Mouse (Mus musculus): Measurements from ENCODE around the gene Nkx2-1. TPM values are rescaled to one million over a fixed set of nuclear protein-coding genes. Genes with fewer than 3 reads are reported as not detected.

Nkx2-1 gene
- polyA plus RNA-seq, 1 experiment from 2014 or later = not detected

DNA sequence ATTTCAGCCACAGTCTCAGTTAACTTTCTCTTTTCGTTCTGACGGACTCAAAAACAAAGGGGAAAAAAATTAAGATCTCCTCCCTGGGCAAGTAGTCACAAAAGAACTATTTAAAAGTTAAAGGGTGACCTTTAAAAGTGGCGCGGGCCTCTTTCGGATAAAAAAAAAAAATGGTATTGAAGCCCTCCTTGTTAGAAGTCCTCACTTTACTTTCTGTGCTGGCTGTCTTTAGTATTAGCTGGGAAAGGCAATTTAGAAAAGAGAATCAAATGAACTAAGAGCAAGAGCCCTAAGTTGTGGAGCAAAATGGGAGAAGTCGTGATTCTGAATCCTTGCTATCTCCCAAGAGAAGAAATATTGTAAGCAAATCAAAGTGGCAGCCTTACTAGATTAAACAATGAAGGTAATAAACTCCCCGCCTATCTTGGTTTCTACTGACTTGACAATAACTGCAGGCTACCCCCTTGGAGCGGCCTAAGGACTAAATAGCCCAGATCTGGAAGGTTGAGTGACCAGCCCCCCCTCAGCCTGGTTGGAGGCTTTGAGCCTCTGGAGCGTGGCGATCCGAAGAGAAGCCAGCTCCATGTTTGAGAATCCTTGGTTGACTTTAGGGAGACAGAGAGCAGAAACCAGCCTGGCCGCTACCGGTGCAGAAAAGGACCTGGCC lies 17.5 kb downstream of the Nkx2-1 start:
- Histone ChIP-seq H3K4me1 (replicated peaks; ENCODE audit: control insufficient read depth, insufficient read depth, low read length) (no peaks in the 10 kb centered on the region), H3K27ac (ENCODE audit: low read depth, low read length) (no peak overlapping the region), H3K9ac (ENCODE audit: low read depth, low read length) (no peak overlapping the region), H3K9me3 (ENCODE audit: control insufficient read depth, low read length) (no peaks in the 10 kb centered on the region), H3K27me3 (replicated peaks; ENCODE audit: control insufficient read depth, insufficient read depth, low read length) (peaks cover 67% of the 10 kb centered on the region), H3K36me3 (ENCODE audit: control insufficient read depth, insufficient read depth, low read length) (no peaks in the 10 kb centered on the region), H3K4me3 (ENCODE audit: low read depth, low read length) (no peak overlapping the region), H3K4me2 (no peak overlapping the region)
- ATAC-seq (replicated peaks; ENCODE audit: low FRiP score) = no peak
- no peak for DNase-seq (ENCODE audit: low spot score)
- WGBS = 22% methylated on average over 13 of the region's 13 CpGs

GRCm38 (mm10) chr12:56518221-56518620 lies 18.5 kb downstream of the Nkx2-1 start:
- Histone ChIP-seq H3K27ac (ENCODE audit: low read depth, low read length) (no peak overlapping the region), H3K9me3 (ENCODE audit: control insufficient read depth, low read length) (no peaks in the 10 kb centered on the region), H3K4me2 (no peak overlapping the region), H3K27me3 (replicated peaks; ENCODE audit: control insufficient read depth, insufficient read depth, low read length) (peaks cover 58% of the 10 kb centered on the region), H3K9ac (ENCODE audit: low read depth, low read length) (no peak overlapping the region), H3K4me1 (replicated peaks; ENCODE audit: control insufficient read depth, insufficient read depth, low read length) (no peaks in the 10 kb centered on the region), H3K36me3 (ENCODE audit: control insufficient read depth, insufficient read depth, low read length) (no peaks in the 10 kb centered on the region), H3K4me3 (ENCODE audit: low read depth, low read length) (no peak overlapping the region)
- ATAC-seq (replicated peaks; ENCODE audit: low FRiP score) (no peak), DNase-seq (ENCODE audit: low spot score) (no peak)
- WGBS = 63% methylated on average over 5 of the region's 5 CpGs

- H3K36me3 ChIP-seq (ENCODE audit: control insufficient read depth, insufficient read depth, low read length) = no peaks in the 10 kb centered on the region
- no peaks in the 10 kb centered on the region for H3K4me1 ChIP-seq (replicated peaks; ENCODE audit: control insufficient read depth, insufficient read depth, low read length)
- H3K4me3 ChIP-seq (ENCODE audit: low read depth, low read length) = no peak overlapping the region
- H3K4me2 ChIP-seq = no peak overlapping the region
- ATAC-seq (replicated peaks; ENCODE audit: low FRiP score) = no peak
- peaks cover 26% of the 10 kb centered on the region for H3K27me3 ChIP-seq (replicated peaks; ENCODE audit: control insufficient read depth, insufficient read depth, low read length)
- H3K9ac ChIP-seq (ENCODE audit: low read depth, low read length) = no peak overlapping the region
- 82% methylated on average over 5 of the region's 5 CpGs for WGBS
- DNase-seq (ENCODE audit: low spot score) = no peak
- no peaks in the 10 kb centered on the region for H3K9me3 ChIP-seq (ENCODE audit: control insufficient read depth, low read length)
- no peak overlapping the region for H3K27ac ChIP-seq (ENCODE audit: low read depth, low read length)
Observed at GRCm38 (mm10) chr12:56514831-56515230, 21.9 kb downstream of the Nkx2-1 start.

GRCm38 (mm10) chr12:56508413-56508812 lies 28.3 kb downstream of the Nkx2-1 start:
- ATAC-seq (replicated peaks; ENCODE audit: low FRiP score) = no peak
- 52% methylated on average over 8 of the region's 8 CpGs for WGBS
- no peaks in the 10 kb centered on the region for H3K9me3 ChIP-seq (ENCODE audit: control insufficient read depth, low read length)

GRCm38 (mm10) chr12:56487046-56487445 lies 49.7 kb downstream of the Nkx2-1 start:
- ATAC-seq (replicated peaks; ENCODE audit: low FRiP score) (no peak), DNase-seq (ENCODE audit: low spot score) (no peak)
- Histone ChIP-seq H3K27ac (ENCODE audit: low read depth, low read length) (no peak overlapping the region), H3K9ac (ENCODE audit: low read depth, low read length) (no peak overlapping the region), H3K36me3 (ENCODE audit: control insufficient read depth, insufficient read depth, low read length) (no peaks in the 10 kb centered on the region), H3K4me3 (ENCODE audit: low read depth, low read length) (no peak overlapping the region), H3K4me1 (replicated peaks; ENCODE audit: control insufficient read depth, insufficient read depth, low read length) (no peaks in the 10 kb centered on the region), H3K27me3 (replicated peaks; ENCODE audit: control insufficient read depth, insufficient read depth, low read length) (no peaks in the 10 kb centered on the region), H3K9me3 (ENCODE audit: control insufficient read depth, low read length) (no peaks in the 10 kb centered on the region), H3K4me2 (no peak overlapping the region)
- 39% methylated on average over 3 of the region's 3 CpGs for whole genome bisulfite sequencing

More at GRCm38 (mm10) chr12:56508413-56508812, 28.3 kb downstream of the Nkx2-1 start:
- H3K27ac ChIP-seq (ENCODE audit: low read depth, low read length) = no peak overlapping the region
- H3K27me3 ChIP-seq (replicated peaks; ENCODE audit: control insufficient read depth, insufficient read depth, low read length) = no peaks in the 10 kb centered on the region
- no peaks in the 10 kb centered on the region for H3K36me3 ChIP-seq (ENCODE audit: control insufficient read depth, insufficient read depth, low read length)
- H3K4me3 ChIP-seq (ENCODE audit: low read depth, low read length) = no peak overlapping the region
- no peak overlapping the region for H3K9ac ChIP-seq (ENCODE audit: low read depth, low read length)
- H3K4me2 ChIP-seq = no peak overlapping the region
- H3K4me1 ChIP-seq (replicated peaks; ENCODE audit: control insufficient read depth, insufficient read depth, low read length) = no peaks in the 10 kb centered on the region
- no peak for DNase-seq (ENCODE audit: low spot score)

- Histone ChIP-seq H3K27me3 (replicated peaks; ENCODE audit: control insufficient read depth, insufficient read depth, low read length) (no peaks in the 10 kb centered on the region), H3K9ac (ENCODE audit: low read depth, low read length) (no peak overlapping the region), H3K27ac (ENCODE audit: low read depth, low read length) (no peak overlapping the region), H3K9me3 (ENCODE audit: control insufficient read depth, low read length) (no peaks in the 10 kb centered on the region), H3K4me1 (replicated peaks; ENCODE audit: control insufficient read depth, insufficient read depth, low read length) (no peaks in the 10 kb centered on the region), H3K36me3 (ENCODE audit: control insufficient read depth, insufficient read depth, low read length) (no peaks in the 10 kb centered on the region), H3K4me2 (no peak overlapping the region), H3K4me3 (ENCODE audit: low read depth, low read length) (no peak overlapping the region)
- no peak for ATAC-seq (replicated peaks; ENCODE audit: low FRiP score)
- WGBS = 86% methylated on average over 10 of the region's 10 CpGs
- DNase-seq (ENCODE audit: low spot score) = no peak
Observed at GRCm38 (mm10) chr12:56482606-56483005, 54.1 kb downstream of the Nkx2-1 start.

Other genes with a start within 250 kb of the Nkx2-1 start
- gene Mbip, start 191.0 kb downstream of the Nkx2-1 start, polyA plus RNA-seq (2014; fragmentation: Nextera tagmentation; extraction: Ambion mirVana) = 23.8 and 23.9 TPM in 2 replicates
- gene Nkx2-9, start 76.4 kb upstream of the Nkx2-1 start, polyA plus RNA-seq (2014; fragmentation: Nextera tagmentation; extraction: Ambion mirVana) = not detected in 2 replicates
- 0.60 and 0.61 TPM in 2 replicates for gene Pax9, start 154.9 kb upstream of the Nkx2-1 start, polyA plus RNA-seq (2014; fragmentation: Nextera tagmentation; extraction: Ambion mirVana)